Mouse (Mus musculus): ENCODE data around the gene 4930447C04Rik. TPM values are rescaled to one million over a fixed set of nuclear protein-coding genes. Genes with fewer than 3 reads are reported as not detected.

4930447C04Rik gene
- polyA plus RNA-seq, 1 experiment from 2014 or later = 3.1 TPM

- peak overlapping the region; percentile 61 for H3K27ac ChIP-seq (replicated peaks)
- no peaks in the 10 kb centered on the region for H3K9me3 ChIP-seq
- peaks cover 16% of the 10 kb centered on the region for H3K4me1 ChIP-seq
- no peaks in the 10 kb centered on the region for H3K36me3 ChIP-seq
- peak overlapping the region; percentile 46 for H3K9ac ChIP-seq (replicated peaks)
- H3K27me3 ChIP-seq = peaks cover 36% of the 10 kb centered on the region
- ATAC-seq (replicated peaks) = peak; percentile 89
- WGBS = 7% methylated on average over 42 of the region's 42 CpGs
- H3K4me2 ChIP-seq (replicated peaks) = peak overlapping the region; percentile 67
- peak overlapping the region; percentile 39 for H3K4me3 ChIP-seq
Measured at GRCm38 (mm10) chr12:72831711-72832432, 108.7 kb downstream of the 4930447C04Rik start.

Other genes with a start within 250 kb of the 4930447C04Rik start
- 55.2 and 66.9 TPM in 2 replicates for gene Ppm1a, start 183.3 kb downstream of the 4930447C04Rik start, polyA plus RNA-seq (2015; fragmentation: Nextera tagmentation; extraction: Ambion mirVana)
- 1.1 and 4.3 TPM in 2 replicates for gene Six6, start 882 bp downstream of the 4930447C04Rik start, polyA plus RNA-seq (2015; fragmentation: Nextera tagmentation; extraction: Ambion mirVana)
- gene Six1, start 113.1 kb upstream of the 4930447C04Rik start, polyA plus RNA-seq (2015; fragmentation: Nextera tagmentation; extraction: Ambion mirVana) = 0.25 and 0.29 TPM in 2 replicates
- 0.39 and 0.56 TPM in 2 replicates for gene Six4, start 172.7 kb upstream of the 4930447C04Rik start, polyA plus RNA-seq (2015; fragmentation: Nextera tagmentation; extraction: Ambion mirVana)
- gene Mnat1, start 182.9 kb upstream of the 4930447C04Rik start, polyA plus RNA-seq (2015; fragmentation: Nextera tagmentation; extraction: Ambion mirVana) = 16.3 and 16.5 TPM in 2 replicates